Mouse (Mus musculus): Measurements from ENCODE around the gene Fam169b. TPM values are rescaled to one million over a fixed set of nuclear protein-coding genes. Genes with fewer than 3 reads are reported as not detected.

The Fam169b gene
- polyA plus RNA-seq, 1 experiment from 2014 or later: not detected

DNA sequence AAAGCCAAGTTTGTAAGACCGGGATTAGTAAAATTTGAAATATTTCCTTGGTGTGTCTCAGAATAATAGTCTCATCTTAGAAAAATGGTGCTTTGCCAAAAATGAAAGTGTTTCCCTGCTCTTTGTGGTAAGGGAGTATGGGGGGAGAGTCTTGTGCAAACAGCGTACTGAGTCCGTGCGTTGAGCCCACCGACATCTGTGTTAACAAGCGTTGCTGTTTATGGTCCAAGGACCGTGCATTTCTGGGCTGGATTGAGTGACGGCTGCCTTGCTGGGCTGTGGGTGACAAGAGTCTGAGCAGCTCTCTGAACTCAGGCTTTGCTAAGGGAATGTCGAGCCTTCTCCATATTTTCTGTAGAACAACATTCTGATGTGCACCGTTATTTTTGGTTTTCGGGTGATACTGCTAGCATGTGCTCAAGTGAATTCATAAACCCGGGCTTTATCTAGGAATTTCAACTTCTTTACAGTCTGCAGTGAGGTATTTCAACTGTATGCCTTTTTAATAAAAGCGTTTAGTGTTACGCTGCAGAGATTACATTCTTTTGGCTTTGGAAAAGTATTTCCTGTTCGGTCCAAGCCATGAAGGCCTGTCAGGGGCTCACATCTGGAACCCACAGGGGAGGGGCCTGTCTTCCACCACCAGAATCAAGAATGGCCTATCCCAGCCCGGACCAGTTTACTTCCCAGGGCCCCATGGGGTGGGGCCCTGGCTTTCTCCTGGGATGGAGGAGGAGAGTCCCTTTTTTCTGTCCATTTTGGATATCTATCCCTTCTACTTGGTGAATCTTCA lies 20.6 kb downstream of the Fam169b start:
- H3K9me3 ChIP-seq: no peaks in the 10 kb centered on the region
- H3K4me3 ChIP-seq: no peak overlapping the region
- 75% methylated on average over 16 of the region's 16 CpGs for WGBS
- ATAC-seq (replicated peaks): no peak
- no peaks in the 10 kb centered on the region for H3K4me1 ChIP-seq
- no peak overlapping the region for H3K9ac ChIP-seq
- no peaks in the 10 kb centered on the region for H3K27me3 ChIP-seq (replicated peaks)
- H3K4me2 ChIP-seq: no peak overlapping the region
- no peaks in the 10 kb centered on the region for H3K36me3 ChIP-seq (replicated peaks)
- no peak overlapping the region for H3K27ac ChIP-seq

DNA sequence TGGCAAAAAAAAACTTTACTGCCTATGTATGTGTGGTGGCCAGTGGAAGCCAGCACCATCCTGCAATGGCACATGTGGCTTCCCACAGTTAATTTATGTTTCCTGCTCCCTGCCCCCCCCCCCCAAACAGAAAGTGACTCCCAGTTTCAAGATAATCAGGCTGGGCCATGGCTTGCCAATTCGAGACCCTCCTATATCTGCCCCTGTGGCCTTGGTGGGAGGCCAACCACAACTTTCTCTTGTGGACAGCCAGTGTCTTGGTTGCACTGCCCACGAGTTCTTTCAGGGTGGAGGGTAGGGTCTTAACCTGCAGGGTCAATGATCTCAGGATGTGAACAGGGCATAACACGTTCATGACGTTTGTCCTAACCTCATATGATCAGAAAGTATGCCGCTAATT lies 22.8 kb downstream of the Fam169b start:
- Histone ChIP-seq H3K4me1 (no peaks in the 10 kb centered on the region), H3K4me3 (no peak overlapping the region), H3K27ac (no peak overlapping the region), H3K27me3 (replicated peaks) (no peaks in the 10 kb centered on the region), H3K36me3 (replicated peaks) (no peaks in the 10 kb centered on the region), H3K4me2 (no peak overlapping the region), H3K9me3 (no peaks in the 10 kb centered on the region), H3K9ac (no peak overlapping the region)
- no peak for ATAC-seq (replicated peaks)
- WGBS: 96% methylated on average over 5 of the region's 5 CpGs

DNA sequence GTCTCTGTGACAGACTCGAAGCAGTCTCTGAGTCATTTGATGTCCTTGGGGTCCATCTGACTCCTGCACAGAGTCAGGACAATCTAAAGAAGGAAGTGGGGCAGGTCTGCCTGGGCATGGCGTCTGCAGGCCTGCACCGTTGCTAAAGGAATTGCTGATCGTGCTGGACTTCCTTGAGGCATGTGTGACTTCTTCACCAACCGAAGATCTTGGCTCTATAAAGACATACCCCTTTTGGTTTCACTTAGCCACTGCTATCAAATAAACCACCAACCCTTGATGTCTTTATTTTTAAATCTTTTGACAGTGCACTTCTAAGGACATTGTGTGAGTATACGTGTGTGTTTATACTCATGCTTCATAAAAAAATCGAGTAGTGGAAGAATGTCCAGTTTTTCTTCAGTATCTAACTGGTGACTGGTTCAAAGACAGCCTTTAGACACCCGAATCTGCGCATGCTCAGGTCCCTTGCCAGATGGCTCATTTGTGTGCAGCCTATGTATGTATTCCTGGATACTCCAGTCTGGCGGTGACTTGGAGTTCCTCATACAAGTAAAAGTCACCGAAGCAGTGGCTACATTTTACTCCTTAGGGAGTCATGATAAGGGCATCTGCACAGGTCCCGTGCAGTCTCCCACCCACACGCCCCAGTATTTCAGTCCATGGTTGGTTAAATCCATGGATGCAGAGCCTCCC lies 24.9 kb downstream of the Fam169b start:
- no peak overlapping the region for H3K4me3 ChIP-seq
- no peak overlapping the region for H3K4me2 ChIP-seq
- 81% methylated on average over 13 of the region's 13 CpGs for WGBS
- no peaks in the 10 kb centered on the region for H3K9me3 ChIP-seq
- H3K4me1 ChIP-seq: 0 out of 2 replicates have a peak, but pooled peaks cover 4% of the 10 kb centered on the region
- no peak overlapping the region for H3K9ac ChIP-seq
- H3K36me3 ChIP-seq (replicated peaks): no peaks in the 10 kb centered on the region
- no peak for ATAC-seq (replicated peaks)
- H3K27ac ChIP-seq: no peak overlapping the region
- no peaks in the 10 kb centered on the region for H3K27me3 ChIP-seq (replicated peaks)

DNA sequence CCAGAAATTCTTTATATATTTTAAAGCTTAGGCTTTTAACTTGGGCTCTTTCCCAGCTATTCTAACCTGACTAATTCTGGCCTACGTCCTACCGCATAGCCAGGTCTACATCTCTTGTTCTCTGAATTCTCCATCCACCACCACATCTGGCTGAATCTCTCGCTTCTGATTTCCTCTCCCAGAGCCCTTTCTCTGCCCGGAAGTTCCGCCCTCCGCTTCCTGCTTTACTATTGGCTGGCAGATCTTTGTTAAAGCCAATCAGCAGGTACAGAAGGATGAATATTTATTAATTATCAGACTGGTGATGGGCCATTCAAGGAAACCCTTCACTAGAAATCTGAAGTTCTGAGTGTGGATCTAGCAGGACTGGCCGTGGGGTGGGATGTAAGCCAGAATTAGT lies 27.5 kb downstream of the Fam169b start:
- Histone ChIP-seq H3K4me3 (no peak overlapping the region), H3K27ac (no peak overlapping the region), H3K36me3 (replicated peaks) (no peaks in the 10 kb centered on the region), H3K4me2 (no peak overlapping the region), H3K27me3 (replicated peaks) (no peaks in the 10 kb centered on the region), H3K4me1 (0 out of 2 replicates have a peak, but pooled peaks cover 4% of the 10 kb centered on the region), H3K9ac (no peak overlapping the region), H3K9me3 (no peaks in the 10 kb centered on the region)
- 79% methylated on average over 7 of the region's 7 CpGs for WGBS
- ATAC-seq (replicated peaks): no peak

DNA sequence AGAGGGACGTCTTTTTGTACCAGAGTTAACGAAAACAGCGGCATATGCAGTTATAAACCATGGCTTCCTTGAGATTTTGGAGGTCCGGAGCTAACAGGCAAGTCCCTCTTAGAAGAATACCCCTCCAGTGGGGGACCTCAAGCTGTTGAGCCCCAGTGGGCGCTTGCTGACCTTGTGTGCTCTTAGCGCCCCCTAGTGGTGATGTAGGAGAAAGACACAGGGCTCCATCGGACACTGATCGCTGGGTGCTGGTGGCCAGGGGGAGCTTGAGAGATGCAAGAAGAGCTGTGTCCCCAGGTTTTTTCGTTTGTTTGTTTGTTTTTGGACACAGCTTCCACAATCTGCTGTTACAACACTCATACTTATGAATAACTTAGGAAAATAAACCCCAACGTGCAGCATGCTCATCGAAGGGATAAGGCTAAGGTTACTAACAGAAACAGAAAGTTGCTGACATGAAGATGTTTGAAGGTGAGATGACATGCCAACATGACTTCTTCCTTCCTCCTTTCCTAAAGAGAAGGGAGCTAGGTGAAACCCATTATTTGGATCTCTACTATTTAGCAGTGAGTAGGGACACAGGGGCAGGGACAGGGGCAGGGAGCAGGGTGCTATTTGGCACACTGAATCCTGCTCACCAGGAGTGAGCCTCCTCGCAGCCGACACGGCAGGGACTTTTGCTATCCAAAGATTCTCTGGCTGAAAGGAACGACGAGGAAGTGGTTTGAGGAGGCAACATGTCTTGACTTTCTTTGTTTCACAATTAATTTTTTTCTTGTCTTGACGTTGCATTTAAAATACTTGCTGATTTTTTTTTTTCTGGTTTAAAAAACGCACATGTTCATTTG lies 29.2 kb downstream of the Fam169b start:
- Histone ChIP-seq H3K36me3 (replicated peaks) (no peaks in the 10 kb centered on the region), H3K9ac (no peak overlapping the region), H3K9me3 (no peaks in the 10 kb centered on the region), H3K4me2 (peak overlapping the region; percentile 29), H3K4me3 (no peak overlapping the region), H3K27me3 (replicated peaks) (no peaks in the 10 kb centered on the region), H3K4me1 (0 out of 2 replicates have a peak, but pooled peaks cover 4% of the 10 kb centered on the region), H3K27ac (no peak overlapping the region)
- WGBS: 32% methylated on average over 18 of the region's 18 CpGs
- ATAC-seq (replicated peaks): peak; percentile 79

DNA sequence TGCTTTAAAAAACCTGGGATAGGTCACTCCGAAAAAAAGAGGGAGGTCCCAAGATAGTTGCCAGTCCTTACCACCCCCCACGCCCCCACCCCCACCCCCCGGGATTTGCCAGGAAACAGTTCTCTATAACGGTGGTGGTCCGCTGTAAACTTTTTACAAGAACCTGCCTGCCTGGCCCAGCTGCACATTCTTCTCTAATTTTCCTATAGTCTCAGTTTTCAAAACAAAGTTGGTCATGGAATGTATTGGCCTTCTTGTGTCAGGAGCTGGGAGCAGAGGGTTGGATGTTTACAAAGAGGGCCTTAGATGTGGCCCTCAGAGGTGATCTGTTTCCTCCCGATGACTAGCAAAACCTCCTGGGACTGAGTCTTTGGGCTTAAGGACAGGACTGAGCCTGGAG lies 30.0 kb downstream of the Fam169b start:
- Histone ChIP-seq H3K27ac (no peak overlapping the region), H3K9ac (no peak overlapping the region), H3K27me3 (replicated peaks) (no peaks in the 10 kb centered on the region), H3K4me2 (no peak overlapping the region), H3K4me1 (0 out of 2 replicates have a peak, but pooled peaks cover 4% of the 10 kb centered on the region), H3K36me3 (replicated peaks) (no peaks in the 10 kb centered on the region), H3K4me3 (no peak overlapping the region), H3K9me3 (no peaks in the 10 kb centered on the region)
- 78% methylated on average over 6 of the region's 6 CpGs for WGBS
- no peak for ATAC-seq (replicated peaks)

DNA sequence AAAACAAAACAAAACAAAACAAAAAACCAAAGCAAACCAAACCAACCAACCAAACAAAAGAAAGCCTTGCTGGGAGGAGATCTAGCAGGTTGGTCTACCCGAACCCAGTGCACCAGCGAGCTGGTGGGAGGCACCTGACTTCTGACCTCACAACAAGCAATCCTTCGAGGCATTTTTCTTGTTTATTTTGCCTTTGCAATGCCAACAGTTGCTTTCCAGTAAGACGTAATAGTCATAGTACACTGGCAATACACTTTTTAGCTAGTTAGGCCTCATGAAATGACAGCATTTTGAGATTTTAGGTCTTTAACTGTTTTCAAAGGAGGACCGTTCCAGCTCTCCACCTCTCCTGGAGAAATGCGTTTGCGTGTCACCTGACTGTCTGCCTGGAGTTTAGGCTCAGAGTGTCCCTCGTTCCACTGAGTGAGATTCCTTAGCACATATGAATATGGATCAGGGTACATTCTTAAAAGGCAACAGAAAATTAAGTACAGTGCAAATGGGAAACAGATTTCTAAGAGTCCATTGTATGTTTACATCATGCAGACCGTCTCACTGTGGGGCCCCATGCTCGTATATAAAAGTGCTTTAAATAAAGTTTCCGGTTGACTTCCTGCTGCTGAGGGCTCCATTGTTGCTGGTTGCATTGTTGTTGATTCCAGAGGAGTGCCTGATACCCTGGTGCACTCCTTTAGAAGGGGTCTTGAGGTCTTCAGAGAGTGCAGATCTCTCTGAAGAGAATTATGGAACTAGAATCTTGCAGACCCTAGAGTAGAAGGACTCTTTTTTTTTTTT lies 32.3 kb downstream of the Fam169b start:
- 0 out of 2 replicates have a peak, but pooled peaks cover 4% of the 10 kb centered on the region for H3K4me1 ChIP-seq

DNA sequence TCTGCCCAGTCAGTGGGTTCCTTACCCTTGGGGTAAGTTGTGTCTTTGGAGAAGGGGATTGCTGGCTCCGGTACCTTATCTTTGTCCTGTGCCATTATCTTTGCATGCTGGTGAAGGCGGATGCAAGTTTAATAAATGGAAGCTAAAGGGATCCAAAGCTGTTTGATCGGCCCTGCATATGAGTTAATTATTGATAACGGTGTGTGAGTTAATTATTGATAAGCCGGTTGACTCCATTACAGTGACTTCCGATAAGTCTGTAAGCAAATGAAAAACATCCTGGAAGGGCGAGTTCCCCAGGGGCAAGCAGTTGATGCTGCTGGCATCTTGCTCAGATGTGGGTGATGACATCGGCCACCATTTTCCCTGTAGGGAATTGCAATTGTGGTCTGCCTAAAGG lies 33.1 kb downstream of the Fam169b start:
- Histone ChIP-seq H3K4me3 (no peak overlapping the region), H3K36me3 (replicated peaks) (no peaks in the 10 kb centered on the region), H3K4me1 (0 out of 2 replicates have a peak, but pooled peaks cover 4% of the 10 kb centered on the region), H3K4me2 (no peak overlapping the region), H3K27ac (no peak overlapping the region), H3K9me3 (no peaks in the 10 kb centered on the region), H3K9ac (no peak overlapping the region), H3K27me3 (replicated peaks) (no peaks in the 10 kb centered on the region)
- no peak for ATAC-seq (replicated peaks)
- 83% methylated on average over 8 of the region's 8 CpGs for WGBS

More for the DNA sequence above, 32.3 kb downstream of the Fam169b start:
- Histone ChIP-seq H3K27ac (no peak overlapping the region), H3K36me3 (replicated peaks) (no peaks in the 10 kb centered on the region), H3K27me3 (replicated peaks) (no peaks in the 10 kb centered on the region), H3K9me3 (no peaks in the 10 kb centered on the region), H3K4me2 (no peak overlapping the region), H3K4me3 (no peak overlapping the region), H3K9ac (no peak overlapping the region)
- ATAC-seq (replicated peaks): no peak
- 60% methylated on average over 11 of the region's 11 CpGs for WGBS

DNA sequence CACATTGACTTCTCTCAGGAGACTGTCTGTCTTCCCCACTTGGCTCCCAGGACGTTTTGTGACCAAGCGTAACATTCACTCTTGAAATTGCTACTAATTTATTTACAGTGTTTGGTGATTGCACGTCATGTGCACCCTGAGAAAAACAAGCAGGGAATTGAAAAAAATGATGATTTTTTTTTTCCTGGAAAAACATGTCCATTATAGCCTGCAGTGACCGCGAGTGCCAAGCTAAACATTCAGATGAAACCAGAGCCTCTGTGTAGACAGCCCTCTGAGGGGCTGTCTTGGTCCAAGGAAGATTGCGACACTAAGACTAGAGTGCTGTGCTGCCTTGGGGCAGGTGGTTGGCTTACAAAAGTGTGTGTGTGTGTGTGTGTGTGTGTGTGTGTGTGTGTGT lies 37.8 kb downstream of the Fam169b start:
- Histone ChIP-seq H3K4me1 (no peaks in the 10 kb centered on the region), H3K27ac (no peak overlapping the region), H3K9me3 (no peaks in the 10 kb centered on the region), H3K4me2 (no peak overlapping the region), H3K36me3 (replicated peaks) (no peaks in the 10 kb centered on the region), H3K9ac (no peak overlapping the region), H3K4me3 (no peak overlapping the region), H3K27me3 (replicated peaks) (no peaks in the 10 kb centered on the region)
- 87% methylated on average over 6 of the region's 6 CpGs for WGBS
- ATAC-seq (replicated peaks): no peak

DNA sequence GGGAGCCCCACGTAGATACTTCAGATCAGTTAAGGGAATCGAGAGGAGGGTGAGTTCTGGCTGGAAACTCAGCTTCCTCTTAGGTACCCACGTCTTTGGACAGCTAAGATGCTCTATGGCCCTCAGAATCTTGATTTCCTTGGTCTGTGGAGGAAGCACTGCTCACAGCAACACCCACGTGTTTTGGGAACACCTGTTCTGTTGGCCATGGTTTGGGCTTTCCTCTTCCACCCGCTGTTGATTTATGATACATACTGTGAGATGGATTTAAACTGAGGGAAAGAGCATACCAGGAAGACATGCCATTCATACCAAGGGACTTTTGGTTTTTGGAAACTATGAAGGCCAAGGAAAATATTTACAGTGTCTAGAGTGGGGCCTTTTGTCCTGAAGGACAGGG lies 38.8 kb downstream of the Fam169b start:
- Histone ChIP-seq H3K36me3 (replicated peaks) (no peaks in the 10 kb centered on the region), H3K9me3 (no peaks in the 10 kb centered on the region), H3K27me3 (replicated peaks) (no peaks in the 10 kb centered on the region), H3K9ac (no peak overlapping the region), H3K27ac (no peak overlapping the region), H3K4me3 (no peak overlapping the region), H3K4me1 (no peaks in the 10 kb centered on the region), H3K4me2 (no peak overlapping the region)
- ATAC-seq (replicated peaks): no peak
- WGBS: 88% methylated on average over 5 of the region's 5 CpGs

DNA sequence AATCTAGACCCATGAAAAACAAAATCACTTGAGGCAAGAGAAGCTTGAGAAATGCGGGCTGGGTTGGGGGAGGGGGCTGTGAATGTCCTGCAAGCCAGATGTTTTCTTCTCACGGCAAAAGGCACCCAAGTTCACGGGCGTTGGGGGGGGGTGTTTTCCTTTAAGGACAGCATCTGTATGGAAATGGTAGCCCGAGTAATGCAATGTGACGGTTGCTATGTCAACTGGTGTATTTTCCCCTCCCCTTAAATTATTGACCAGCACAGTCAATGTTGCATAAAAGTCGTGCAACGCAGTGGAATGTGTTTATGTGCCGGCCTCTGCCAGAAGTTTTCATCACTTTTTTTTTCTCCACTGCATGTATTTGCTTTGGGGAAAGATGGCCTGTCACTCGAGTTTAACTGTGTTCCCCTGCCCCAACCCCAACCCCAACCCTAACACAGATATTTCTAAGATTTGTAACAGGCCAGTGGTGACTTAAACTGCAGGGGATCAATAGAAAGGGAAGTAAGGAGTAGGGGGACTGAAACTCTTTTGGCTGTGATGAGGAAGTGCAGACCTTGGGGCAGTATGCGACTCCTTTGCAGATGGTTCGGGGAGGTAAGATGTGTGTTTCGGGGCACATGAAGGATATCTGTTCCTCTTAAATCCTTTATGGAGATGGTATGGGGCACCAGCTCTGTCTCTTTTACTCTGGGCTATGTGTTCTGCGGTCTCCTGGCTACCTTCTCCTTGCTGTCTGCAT lies 39.6 kb downstream of the Fam169b start:
- H3K4me1 ChIP-seq: no peaks in the 10 kb centered on the region
- WGBS: 67% methylated on average over 14 of the region's 14 CpGs
- no peak overlapping the region for H3K9ac ChIP-seq
- H3K36me3 ChIP-seq (replicated peaks): no peaks in the 10 kb centered on the region
- no peak overlapping the region for H3K4me2 ChIP-seq
- no peaks in the 10 kb centered on the region for H3K27me3 ChIP-seq (replicated peaks)
- H3K9me3 ChIP-seq: no peaks in the 10 kb centered on the region
- H3K4me3 ChIP-seq: no peak overlapping the region
- no peak overlapping the region for H3K27ac ChIP-seq
- ATAC-seq (replicated peaks): no peak
